Mouse (Mus musculus): ENCODE data around the gene Mrpl45. TPM values are rescaled to one million over a fixed set of nuclear protein-coding genes. Genes with fewer than 3 reads are reported as not detected.

Mrpl45 gene
- polyA plus RNA-seq, 1 experiment = 8.6 TPM

DNA sequence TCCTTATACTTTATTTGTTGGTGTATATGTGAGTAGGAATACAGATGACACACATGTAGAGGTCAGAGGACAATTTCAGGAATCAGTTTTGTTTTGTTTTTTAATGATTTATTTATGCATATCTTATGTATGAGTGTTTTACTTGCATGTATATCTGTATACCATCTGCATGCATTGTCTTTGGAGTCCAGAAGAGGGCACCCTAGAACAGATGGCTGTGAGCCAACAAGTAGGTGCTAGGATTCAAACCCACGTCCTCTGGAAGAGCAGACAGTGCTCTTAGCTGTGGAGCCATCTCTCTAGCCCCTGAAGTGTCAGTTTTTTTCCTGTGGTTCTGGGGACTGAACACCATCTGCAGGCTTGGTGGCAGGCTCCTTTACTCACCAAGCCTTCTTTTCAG lies 9.7 kb downstream of the Mrpl45 start:
- Histone ChIP-seq H3K36me3 (ENCODE audit: control insufficient read depth, insufficient read depth, low read length) (peaks cover 34% of the 10 kb centered on the region), H3K4me1 (ENCODE audit: control insufficient read depth, insufficient read depth, insufficient read length, low read length) (no peaks in the 10 kb centered on the region), H3K27ac (ENCODE audit: insufficient read depth, low read depth, low read length) (no peak overlapping the region), H3K27me3 (ENCODE audit: control insufficient read depth, insufficient read depth, low read length) (no peaks in the 10 kb centered on the region), H3K4me3 (ENCODE audit: low read depth, low read length) (no peak overlapping the region)
- 60% methylated on average over 1 of the region's 1 CpGs for WGBS
- TF ChIP-seq POLR2A (IDR thresholded peaks at IDR 0.05; ENCODE audit: low read depth, low read length) (no peak), CTCF (IDR thresholded peaks at IDR 0.05; ENCODE audit: extremely low read depth, insufficient read length, insufficient replicate concordance, low read depth, low read length) (no peak)

DNA sequence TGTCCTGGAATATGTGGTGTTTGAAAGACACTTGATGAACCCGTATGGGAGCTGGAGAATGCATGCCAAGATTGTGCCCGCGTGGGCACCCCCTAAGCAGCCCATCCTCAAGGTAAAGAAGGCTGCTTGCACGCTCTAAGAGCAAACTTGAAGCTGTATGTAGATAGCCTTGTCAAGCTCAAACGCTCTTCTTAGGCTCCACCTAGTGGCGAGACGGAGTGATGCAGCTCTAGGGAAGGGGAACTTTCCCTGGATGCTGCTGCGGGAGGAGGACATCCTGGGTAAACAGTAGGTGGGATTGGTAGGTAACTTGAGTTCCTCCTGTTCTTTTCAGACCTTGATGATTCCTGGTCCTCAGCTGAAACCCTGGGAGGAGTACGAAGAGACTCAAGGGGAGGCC lies 12.6 kb downstream of the Mrpl45 start:
- Histone ChIP-seq H3K27me3 (ENCODE audit: control insufficient read depth, insufficient read depth, low read length) (no peaks in the 10 kb centered on the region), H3K4me1 (ENCODE audit: control insufficient read depth, insufficient read depth, insufficient read length, low read length) (peaks cover 4% of the 10 kb centered on the region; the same call in 1 of the 2 replicates), H3K27ac (ENCODE audit: insufficient read depth, low read depth, low read length) (no peak overlapping the region), H3K36me3 (ENCODE audit: control insufficient read depth, insufficient read depth, low read length) (peaks cover 30% of the 10 kb centered on the region), H3K4me3 (ENCODE audit: low read depth, low read length) (no peak overlapping the region)
- TF ChIP-seq CTCF (IDR thresholded peaks at IDR 0.05; ENCODE audit: extremely low read depth, insufficient read length, insufficient replicate concordance, low read depth, low read length) (peak; percentile 82; the same call in 1 of the 2 replicates), POLR2A (IDR thresholded peaks at IDR 0.05; ENCODE audit: low read depth, low read length) (no peak)
- WGBS = 18% methylated on average over 9 of the region's 9 CpGs

DNA sequence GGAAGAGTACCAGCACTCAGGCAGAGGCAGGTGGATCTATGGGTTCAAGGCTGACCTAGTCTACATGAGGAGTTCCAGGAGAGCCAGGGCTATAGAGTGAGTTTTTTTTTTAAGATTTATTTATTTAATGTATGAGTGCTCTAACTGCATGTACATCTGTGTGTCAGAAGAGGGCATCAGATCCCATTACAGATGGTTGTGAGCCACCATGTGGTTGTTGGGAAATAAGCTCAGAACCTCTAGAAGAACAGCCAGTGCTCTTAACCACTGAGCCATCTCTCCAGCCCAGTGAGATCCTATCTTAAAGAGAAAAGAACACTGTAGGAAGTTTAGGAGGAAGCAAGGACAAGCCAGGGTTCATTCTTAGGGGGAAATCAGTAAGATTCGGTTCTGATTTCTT lies 14.8 kb downstream of the Mrpl45 start:
- H3K27me3 ChIP-seq (ENCODE audit: control insufficient read depth, insufficient read depth, low read length) = no peaks in the 10 kb centered on the region
- no peak overlapping the region for H3K27ac ChIP-seq (ENCODE audit: insufficient read depth, low read depth, low read length)
- 100% methylated on average over 1 of the region's 1 CpGs for WGBS
- peaks cover 19% of the 10 kb centered on the region for H3K36me3 ChIP-seq (ENCODE audit: control insufficient read depth, insufficient read depth, low read length)
- H3K4me3 ChIP-seq (ENCODE audit: low read depth, low read length) = no peak overlapping the region
- H3K4me1 ChIP-seq (ENCODE audit: control insufficient read depth, insufficient read depth, insufficient read length, low read length) = peaks cover 19% of the 10 kb centered on the region; the same call in 1 of the 2 replicates
- TF ChIP-seq POLR2A (IDR thresholded peaks at IDR 0.05; ENCODE audit: low read depth, low read length) = no peak
- no peak for TF ChIP-seq CTCF (IDR thresholded peaks at IDR 0.05; ENCODE audit: extremely low read depth, insufficient read length, insufficient replicate concordance, low read depth, low read length)

DNA sequence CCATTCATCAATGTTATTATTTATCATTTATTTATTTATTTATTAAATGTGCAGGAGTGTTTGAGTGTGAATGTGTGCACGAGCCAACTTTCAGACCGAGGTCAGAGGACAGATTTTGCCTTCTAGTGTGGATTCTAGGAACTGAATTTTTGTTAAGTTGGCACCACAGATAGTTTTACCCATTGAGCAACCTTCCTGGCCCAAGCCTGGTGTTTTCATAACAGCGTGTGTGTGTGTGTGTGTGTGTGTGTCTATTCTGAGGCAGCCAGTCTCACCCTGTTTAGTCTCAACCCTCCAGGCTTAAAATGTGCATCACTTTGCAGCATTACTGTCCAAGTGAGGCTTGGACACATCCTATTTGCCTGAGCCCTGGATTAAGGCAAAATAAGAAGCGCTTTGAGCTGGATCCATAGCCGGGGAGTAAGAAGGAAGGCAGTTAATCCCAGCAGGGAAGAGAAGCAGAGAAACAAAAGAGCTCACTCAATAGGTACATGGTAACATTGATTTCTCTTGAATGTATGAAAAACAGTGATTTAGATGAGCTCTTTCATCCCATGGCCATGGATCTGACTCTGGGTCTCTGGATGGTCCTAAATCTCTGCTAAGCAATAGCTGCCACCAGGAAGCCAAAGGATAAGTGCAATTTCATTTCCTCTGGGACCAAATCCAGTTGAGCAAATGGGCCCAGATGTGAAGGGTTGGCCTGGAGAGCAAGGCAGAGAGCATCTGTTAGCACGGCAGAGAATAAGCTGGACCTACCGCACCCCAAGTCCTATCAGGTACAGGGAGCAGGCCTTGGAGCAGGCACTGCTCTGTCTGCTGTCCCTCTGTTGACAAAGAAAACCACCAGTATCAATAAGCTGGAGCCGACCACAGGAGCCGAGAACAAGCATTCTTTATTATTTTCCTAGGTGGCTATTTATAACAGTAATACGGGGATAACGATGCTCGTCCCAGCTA lies 16.0 kb downstream of the Mrpl45 start:
- peaks cover 12% of the 10 kb centered on the region for H3K36me3 ChIP-seq (ENCODE audit: control insufficient read depth, insufficient read depth, low read length)
- no peaks in the 10 kb centered on the region for H3K27me3 ChIP-seq (ENCODE audit: control insufficient read depth, insufficient read depth, low read length)
- no peak overlapping the region for H3K27ac ChIP-seq (ENCODE audit: insufficient read depth, low read depth, low read length)
- 89% methylated on average over 12 of the region's 12 CpGs for WGBS
- H3K4me3 ChIP-seq (ENCODE audit: low read depth, low read length) = no peak overlapping the region
- TF ChIP-seq POLR2A (IDR thresholded peaks at IDR 0.05; ENCODE audit: low read depth, low read length) (no peak), CTCF (IDR thresholded peaks at IDR 0.05; ENCODE audit: extremely low read depth, insufficient read length, insufficient replicate concordance, low read depth, low read length) (no peak)
- peaks cover 19% of the 10 kb centered on the region; the same call in 1 of the 2 replicates for H3K4me1 ChIP-seq (ENCODE audit: control insufficient read depth, insufficient read depth, insufficient read length, low read length)

DNA sequence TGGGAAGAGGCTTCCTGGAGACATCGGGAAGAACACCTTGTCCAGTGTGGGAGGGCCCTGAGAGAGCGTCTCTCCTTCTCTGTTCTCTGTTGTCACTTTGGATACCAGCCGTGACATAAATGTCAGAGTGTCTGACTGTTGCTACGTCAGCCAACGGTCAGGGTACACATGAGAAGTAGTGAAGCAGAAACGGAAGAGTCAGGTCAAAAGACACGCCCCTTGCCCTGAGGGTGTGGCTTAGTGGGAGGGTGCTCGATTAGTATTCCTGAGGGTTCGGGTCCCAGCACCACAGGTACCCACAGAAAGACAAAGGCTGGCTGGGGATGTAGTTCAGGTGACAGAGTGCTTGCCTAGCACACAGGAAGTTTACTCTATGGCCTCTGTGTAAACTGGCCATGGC lies 17.5 kb downstream of the Mrpl45 start:
- Histone ChIP-seq H3K27me3 (ENCODE audit: control insufficient read depth, insufficient read depth, low read length) (no peaks in the 10 kb centered on the region), H3K27ac (ENCODE audit: insufficient read depth, low read depth, low read length) (no peak overlapping the region), H3K4me3 (ENCODE audit: low read depth, low read length) (no peak overlapping the region), H3K4me1 (ENCODE audit: control insufficient read depth, insufficient read depth, insufficient read length, low read length) (peaks cover 23% of the 10 kb centered on the region), H3K36me3 (ENCODE audit: control insufficient read depth, insufficient read depth, low read length) (peaks cover 8% of the 10 kb centered on the region)
- 34% methylated on average over 9 of the region's 9 CpGs for WGBS
- no peak for TF ChIP-seq CTCF (IDR thresholded peaks at IDR 0.05; ENCODE audit: extremely low read depth, insufficient read length, insufficient replicate concordance, low read depth, low read length)
- no peak for TF ChIP-seq POLR2A (IDR thresholded peaks at IDR 0.05; ENCODE audit: low read depth, low read length)

DNA sequence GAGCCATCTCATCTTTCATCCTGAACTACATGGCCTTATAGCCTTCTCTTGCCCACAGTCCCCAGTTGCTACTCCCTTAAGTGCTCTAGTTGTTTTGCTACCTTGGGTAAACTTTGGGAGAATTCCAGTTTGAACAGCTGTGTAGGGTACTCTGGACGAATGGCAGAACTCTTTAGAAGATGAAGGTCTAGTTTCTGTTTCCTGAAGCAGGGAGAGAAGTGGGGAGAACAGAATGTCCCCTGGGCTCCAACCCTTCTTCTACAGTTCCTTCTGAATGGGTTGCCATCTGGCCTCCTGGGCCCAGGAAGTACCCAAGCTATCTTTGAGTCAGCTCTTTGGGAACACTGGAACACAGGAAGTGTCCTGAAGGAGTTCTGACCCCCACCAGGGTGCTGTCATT lies 18.4 kb downstream of the Mrpl45 start:
- TF ChIP-seq POLR2A (IDR thresholded peaks at IDR 0.05; ENCODE audit: low read depth, low read length) (no peak), CTCF (IDR thresholded peaks at IDR 0.05; ENCODE audit: extremely low read depth, insufficient read length, insufficient replicate concordance, low read depth, low read length) (no peak)
- peaks cover 3% of the 10 kb centered on the region for H3K36me3 ChIP-seq (ENCODE audit: control insufficient read depth, insufficient read depth, low read length)
- H3K4me1 ChIP-seq (ENCODE audit: control insufficient read depth, insufficient read depth, insufficient read length, low read length) = peaks cover 25% of the 10 kb centered on the region
- no peaks in the 10 kb centered on the region for H3K27me3 ChIP-seq (ENCODE audit: control insufficient read depth, insufficient read depth, low read length)
- H3K4me3 ChIP-seq (ENCODE audit: low read depth, low read length) = no peak overlapping the region
- H3K27ac ChIP-seq (ENCODE audit: insufficient read depth, low read depth, low read length) = 0 out of 2 replicates have a peak overlapping the region, but pooled peaks have one; percentile 3
- 18% methylated on average over 1 of the region's 1 CpGs for WGBS

DNA sequence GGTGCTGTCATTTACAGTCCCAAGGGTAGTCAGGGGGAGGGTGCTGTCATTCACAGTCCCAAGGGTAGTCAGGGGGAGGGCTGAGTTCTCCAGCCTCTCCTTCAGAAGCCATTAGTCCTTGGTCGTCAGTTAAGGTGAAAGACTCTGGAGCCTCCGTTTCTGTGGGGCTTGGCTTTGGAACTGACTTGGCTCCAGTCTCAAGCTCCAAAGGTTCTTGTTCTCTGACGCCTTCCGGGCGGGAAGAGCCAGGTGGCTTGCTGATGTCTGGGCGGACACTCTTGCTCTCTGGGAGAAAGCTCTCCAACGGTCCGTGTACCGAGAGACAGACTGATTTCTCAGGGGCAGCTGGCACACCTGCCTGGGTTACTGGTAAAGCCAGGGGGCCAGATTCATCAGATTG lies 18.9 kb downstream of the Mrpl45 start:
- no peak for TF ChIP-seq POLR2A (IDR thresholded peaks at IDR 0.05; ENCODE audit: low read depth, low read length)
- TF ChIP-seq CTCF (IDR thresholded peaks at IDR 0.05; ENCODE audit: extremely low read depth, insufficient read length, insufficient replicate concordance, low read depth, low read length) = no peak
- H3K36me3 ChIP-seq (ENCODE audit: control insufficient read depth, insufficient read depth, low read length) = no peaks in the 10 kb centered on the region; the same call in 1 of the 2 replicates
- no peak overlapping the region for H3K4me3 ChIP-seq (ENCODE audit: low read depth, low read length)
- peaks cover 25% of the 10 kb centered on the region for H3K4me1 ChIP-seq (ENCODE audit: control insufficient read depth, insufficient read depth, insufficient read length, low read length)
- H3K27me3 ChIP-seq (ENCODE audit: control insufficient read depth, insufficient read depth, low read length) = no peaks in the 10 kb centered on the region
- WGBS = 26% methylated on average over 9 of the region's 9 CpGs
- 0 out of 2 replicates have a peak overlapping the region, but pooled peaks have one; percentile 3 for H3K27ac ChIP-seq (ENCODE audit: insufficient read depth, low read depth, low read length)

All from small intestine, adult 2 months (tissue).